Mouse (Mus musculus) bone marrow macrophage, adult 2 months (primary cell): ENCODE measurements around the gene Hoxa5.

Source experiments
- CTCF ChIP-seq: IDR thresholded peaks from 2 replicates; pipeline ENCODE4 v1.5.1; 2012; ENCODE audit warnings: low read depth, mild to moderate bottlenecking, low read length, moderate library complexity
- POLR2A ChIP-seq: IDR thresholded peaks from 2 replicates; pipeline ENCODE4 v1.6.1; 2012; ENCODE audit warnings: mild to moderate bottlenecking, low read depth, low read length, borderline replicate concordance

- TF ChIP-seq CTCF (no peak), POLR2A (no peak)
Measured at GRCm38 (mm10) chr6:52238155-52238545, 33.8 kb upstream of the Hoxa5 start.
